Mouse (Mus musculus) thymus, postnatal 0 days (tissue): ENCODE results near the gene Kif17. TPM values are rescaled to one million over a fixed set of nuclear protein-coding genes. Genes with fewer than 3 reads are reported as not detected.
A peak's percentile ranks its signal among the peaks of the same experiment; 100 is the strongest.

ENCODE experiments used
- DNase-seq: peaks from one replicate; pipeline ENCODE4 v3.0.0-alpha.2; 2015; ENCODE audit warnings: low spot score
- polyA plus RNA-seq: library from polyadenylated mRNA; unstranded; fragments of >200 nt; fragmentation: Nextera tagmentation; extraction: Ambion mirVana; gene quantifications from 2 replicates; pipeline ENCODE4 v1.2.1, GENCODE M21; 2015

Gene Kif17
- polyA plus RNA-seq, result 0.60 and 0.78 TPM in 2 replicates

DNA sequence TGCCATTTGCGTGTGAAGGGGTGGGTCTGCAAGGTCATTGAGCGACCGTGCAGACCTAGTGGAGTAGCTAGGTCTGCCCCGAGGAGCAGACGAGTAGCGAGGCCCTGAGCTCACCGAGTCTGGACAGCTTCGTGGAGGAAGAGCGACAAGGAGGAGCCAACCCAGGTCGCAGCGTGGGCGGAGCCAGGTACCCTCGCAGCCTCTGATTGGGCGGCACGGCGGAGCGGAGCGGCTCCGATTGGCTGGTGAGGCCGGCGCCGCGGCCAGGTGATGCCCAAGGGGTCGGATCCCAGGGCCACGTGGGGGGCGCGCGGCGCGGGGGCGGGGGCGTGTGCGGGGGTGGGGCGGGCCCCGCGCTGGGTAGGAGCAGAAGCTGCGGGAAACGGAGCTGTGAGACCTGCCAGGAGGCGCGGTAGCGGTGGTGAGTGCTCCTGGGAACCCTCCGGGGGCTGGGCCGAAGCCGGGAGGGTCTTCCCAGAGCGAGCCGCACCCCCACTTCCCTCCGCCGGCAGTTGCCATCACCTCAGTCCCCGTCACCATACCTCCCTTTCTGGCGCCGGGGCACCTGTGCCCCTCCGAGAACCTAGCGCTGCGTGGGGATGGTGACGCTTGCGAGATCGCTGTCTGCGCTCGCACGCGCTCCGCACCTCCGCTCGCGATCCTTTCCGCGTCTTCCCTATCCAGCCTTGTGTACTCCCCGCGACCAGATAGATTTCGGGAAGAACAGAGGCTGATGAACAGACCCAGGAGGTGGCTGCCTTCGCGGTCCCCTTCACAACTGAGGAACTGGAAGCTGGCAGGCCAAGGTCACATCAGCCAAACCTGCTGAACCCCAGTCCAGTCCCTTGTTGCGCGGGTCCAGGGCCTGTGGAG is at the start of gene Kif17, which contains the start of gene Sh2d5:
Kif17 (plus strand) TSS at position 348 of the 873 bp plus-strand sequence.
Sh2d5 (plus strand) TSS at position 316 of the 873 bp plus-strand sequence.
- DNase-seq, result peak; percentile 86

DNA sequence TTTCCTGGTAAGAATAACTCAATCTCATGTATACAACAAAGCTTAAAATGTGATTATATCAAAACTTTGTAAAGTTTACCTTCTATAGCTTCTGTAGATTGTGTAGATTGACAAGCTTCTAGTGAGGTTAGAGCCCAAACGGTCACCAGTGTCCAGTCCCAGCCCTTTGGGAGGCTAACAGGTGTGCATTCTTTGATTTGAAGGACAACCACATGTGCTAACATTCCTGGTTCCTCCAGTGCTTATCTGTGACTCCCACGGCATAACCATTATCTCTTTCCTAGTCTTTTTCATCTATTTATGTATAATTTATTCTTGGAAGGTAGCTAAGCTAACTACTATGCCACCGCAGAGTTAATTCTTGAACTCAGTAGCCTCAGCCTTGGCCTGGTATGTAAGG is 49.5 kb upstream of the Kif17 start:
- DNase-seq, result no peak

DNA sequence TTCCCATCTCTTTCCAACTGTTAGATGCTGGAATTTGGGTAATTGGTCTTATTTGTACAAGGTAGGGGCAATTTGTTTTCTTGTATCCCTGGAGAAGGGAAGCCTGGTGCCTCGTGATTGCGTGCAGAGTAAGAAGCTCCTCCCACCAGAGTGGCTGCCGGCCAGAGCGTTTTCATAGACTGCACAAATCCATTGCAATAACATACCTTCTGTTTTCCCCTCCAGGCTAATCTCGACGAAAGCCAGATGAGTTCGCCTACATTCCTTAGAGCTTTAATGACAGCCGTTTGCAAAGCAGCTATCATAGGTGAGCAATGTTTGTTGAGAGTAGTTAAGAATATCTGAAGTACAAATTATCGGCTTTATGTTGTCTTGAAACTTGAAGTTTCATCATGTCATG is 48.5 kb upstream of the Kif17 start:
- DNase-seq, result no peak

DNA sequence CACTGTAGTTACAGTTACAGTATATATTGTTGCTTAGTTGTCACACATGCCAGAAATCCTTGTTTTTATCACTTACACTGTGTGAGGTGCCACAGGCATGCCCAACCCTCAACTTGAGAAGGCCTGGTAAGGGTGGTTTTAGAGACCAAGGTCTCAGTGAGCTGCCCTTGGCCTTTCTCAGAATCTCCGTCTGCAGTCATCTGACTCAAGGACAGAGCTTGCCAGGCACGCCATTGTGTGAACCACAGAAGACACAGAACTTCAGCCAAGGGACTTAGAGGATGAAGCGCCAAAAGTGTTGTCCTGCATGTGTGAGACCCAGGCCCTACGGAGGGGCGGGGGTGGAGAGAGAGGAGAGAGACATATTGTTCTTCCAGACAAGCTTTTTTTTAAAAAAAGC is 40.1 kb upstream of the Kif17 start:
- no peak for DNase-seq

DNA sequence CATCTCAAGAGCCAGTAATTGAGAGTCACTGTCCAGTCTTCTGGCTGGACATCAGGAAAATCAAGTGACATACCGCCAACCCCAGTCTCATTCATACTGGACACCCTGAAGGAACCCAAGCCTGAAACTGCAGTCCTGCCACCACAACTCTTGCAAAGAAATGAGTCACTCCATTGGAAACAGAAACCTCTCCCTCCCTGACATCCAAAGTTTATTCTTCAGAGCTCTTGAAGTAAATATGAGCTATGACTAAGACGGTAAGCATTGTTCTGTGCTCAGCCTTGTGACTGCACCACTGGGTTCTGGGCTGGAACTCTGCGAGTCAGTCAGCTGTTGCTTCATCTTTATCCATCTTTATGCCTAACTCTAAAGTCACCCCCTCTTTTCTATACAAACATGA is 36.4 kb upstream of the Kif17 start:
- DNase-seq, result no peak

DNA sequence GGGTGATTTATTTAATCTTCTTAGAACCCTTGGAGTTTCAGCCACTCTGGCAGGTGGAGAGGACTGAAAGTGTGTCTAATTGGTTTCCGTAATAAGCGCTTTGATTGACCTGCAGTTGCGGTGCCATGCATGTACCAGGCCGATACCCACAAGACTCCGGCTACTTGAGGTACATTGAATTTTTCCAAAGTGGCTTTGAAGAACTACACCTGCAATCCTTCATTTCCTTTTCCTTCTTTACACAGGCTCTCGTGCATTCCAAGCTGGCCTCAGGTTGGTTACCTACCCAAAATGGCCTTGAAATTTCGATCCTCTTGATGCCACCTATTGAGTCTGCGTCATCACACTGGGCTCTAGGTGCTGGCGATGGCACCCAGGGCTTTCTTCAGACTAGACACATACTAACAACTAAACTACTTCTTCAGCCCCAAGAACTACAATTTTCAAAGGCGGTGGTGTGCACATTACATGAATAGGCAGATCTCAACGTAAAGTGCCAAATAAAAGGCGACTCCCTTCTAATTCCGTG is 34.5 kb upstream of the Kif17 start:
- DNase-seq, result no peak

DNA sequence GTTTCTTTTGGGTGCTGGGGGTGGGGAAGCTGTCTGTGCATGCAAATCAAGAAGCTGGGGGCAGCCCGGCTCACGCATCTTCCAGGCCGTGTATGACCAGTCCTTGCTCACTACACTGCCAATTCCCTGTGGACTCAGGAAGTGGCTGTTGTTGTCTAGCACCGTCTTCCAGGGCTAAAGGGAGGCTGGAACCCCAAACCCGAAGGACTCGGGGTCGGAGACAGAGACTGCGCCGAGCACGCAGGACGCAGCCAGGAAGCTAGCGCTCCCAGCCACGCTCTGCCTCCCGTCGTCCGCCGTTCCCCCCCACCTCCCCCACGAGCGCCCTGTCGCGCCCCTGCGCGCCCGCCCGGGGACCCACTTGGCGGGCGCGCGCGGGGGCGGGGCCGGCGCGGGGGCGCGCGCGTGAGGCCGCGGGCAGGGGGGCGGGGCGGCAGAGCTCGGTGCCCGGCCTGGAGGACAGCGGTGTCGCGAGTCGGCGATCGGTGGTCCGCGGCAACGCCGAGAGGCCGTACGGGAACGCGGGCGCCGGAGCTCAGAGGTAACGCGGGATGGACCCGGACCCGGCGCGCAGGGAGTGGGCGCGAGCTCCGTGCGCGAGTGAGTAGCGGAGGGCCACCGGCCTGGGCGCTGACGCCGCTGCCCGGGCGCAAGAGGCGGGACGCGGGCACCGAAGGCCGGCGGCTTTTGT is 33.9 kb upstream of the Kif17 start, which contains the start of gene Hp1bp3:
Hp1bp3 (plus strand) TSS at position 97 of the 691 bp plus-strand sequence.
- peak; percentile 90 for DNase-seq

DNA sequence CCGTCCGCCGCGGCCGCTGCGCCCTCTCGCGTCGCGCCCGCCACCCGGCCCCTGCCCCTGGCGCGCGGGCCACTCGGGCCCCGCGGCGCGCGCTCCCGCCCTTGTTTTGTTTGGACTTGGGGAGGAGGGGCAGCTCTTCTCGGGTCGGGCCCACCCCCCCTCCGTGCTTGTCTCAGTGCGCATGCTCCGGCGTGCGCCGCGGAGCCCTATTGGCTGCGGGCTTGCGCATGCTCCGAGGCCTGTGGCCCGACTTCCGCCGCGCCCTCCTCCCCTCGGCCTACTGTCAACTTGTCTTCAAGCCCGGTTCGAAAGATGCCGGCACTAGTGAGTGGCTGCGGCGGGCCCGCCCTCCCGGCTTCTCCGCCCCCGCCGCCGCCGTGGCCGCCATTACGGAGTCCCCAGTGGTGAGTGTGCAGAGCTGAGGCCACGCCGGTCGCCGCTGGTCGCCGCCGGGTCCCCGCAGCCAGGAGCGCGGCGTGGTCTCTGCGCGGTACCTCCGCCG is 33.3 kb upstream of the Kif17 start:
- DNase-seq, result peak; percentile 98

DNA sequence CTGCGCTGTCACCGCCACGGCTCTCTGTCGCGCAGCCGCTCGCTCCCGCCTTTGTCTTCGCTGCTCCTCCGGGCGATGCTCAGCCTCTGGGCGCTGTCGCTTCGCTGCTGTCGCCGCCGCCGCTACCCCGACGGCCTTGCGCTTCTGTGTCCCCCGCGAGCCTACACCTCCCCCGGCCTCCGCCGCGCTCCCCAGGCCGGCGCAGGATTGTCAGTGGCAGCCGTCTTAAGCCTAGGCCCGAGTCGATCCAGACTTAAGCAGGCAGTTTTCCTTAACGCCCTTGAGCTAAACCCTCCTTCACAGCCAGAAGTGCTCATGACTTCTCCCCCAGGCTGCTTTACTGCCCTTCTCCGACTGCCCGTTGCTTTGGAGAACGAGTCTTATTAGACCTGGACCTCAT is 32.8 kb upstream of the Kif17 start:
- no peak for DNase-seq

DNA sequence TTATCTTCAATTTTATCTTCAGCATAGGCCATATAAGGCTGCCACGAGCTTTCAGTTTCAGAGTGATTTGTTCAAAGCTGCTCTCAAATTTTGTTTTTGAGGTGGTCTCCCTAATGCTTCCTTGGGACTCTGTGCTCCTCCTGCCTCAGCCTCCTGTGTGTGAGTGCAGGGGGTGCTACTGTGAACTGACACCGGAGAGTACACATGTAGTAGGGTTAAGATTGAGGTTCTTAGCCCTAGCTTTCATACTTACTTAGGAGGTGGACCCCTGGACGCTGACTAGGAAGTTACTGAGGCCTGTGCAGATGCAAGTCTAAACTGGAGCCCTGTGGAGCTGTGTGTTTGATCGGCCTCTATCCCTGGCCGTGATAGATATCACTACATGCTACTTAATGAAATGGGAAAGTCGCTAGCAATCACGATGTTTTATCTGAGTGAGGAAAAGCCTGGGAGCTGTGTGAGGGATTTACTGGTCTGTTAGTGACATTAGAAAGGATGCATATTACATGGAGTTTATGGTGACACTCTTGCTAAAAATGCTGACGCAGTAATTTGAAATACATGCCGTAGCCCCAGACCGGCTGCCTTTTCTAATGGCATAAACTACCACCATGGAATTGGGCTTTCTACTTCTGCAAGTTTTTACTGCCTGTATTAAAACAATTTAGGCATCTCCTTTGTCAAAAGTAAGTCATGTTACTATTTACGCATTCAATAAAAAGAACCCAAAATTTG is 32.1 kb upstream of the Kif17 start:
- no peak for DNase-seq

DNA sequence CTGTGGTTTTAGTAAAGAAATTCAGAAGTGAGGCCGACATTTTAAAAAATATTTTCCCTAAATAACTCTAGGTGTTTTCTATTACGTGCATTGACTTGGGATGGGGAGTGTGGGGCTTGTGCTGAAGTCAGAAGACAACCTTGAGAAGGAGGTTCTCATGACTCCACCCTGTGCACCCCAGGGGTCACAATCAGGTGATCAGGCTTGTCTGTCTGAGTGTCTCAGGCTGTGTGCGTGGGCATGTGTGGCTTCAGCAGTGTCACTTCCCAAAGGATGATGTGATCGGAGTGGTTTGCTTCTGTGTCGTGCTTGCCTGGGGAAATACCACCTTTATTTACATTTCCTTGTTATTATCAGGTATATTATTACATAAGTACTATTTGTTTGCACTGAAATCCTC is 30.9 kb upstream of the Kif17 start:
- no peak for DNase-seq

DNA sequence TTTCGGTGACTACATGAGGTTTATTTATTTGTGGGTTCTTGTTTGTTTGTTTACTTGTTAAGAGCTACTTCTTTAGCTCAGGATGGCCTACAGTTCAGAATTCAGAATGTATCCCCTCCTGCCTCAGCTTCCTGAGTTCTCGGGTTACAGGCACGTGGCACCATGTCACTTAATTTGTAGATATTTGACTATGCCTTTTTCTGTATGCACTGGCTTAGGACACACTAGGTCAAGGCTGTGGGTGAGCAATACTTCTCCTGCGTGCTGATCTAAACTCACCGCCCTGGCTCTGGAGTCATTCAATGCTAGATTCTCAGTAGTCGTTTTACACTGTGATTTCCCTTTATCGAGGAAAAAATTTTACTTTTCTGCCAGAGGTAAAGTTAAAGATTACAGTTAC is 29.5 kb upstream of the Kif17 start:
- no peak for DNase-seq

DNA sequence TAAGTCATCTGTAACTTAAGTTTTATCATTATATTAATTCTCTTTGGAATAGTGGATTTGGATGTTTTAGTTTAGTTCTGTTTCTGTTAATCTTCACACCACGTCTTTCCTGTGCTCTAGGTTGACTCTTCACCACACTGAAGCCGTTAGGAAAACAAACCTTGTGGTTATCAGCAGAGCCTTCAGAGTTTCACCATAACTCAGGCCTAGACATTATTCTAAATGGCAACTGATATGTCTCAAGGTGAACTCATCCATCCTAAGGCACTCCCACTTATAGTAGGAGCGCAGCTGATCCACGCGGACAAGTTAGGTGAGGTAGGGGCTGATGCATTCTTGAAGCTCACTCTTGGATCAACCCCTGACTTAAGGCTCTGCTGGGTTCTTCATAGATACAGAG is 28.8 kb upstream of the Kif17 start:
- no peak for DNase-seq

DNA sequence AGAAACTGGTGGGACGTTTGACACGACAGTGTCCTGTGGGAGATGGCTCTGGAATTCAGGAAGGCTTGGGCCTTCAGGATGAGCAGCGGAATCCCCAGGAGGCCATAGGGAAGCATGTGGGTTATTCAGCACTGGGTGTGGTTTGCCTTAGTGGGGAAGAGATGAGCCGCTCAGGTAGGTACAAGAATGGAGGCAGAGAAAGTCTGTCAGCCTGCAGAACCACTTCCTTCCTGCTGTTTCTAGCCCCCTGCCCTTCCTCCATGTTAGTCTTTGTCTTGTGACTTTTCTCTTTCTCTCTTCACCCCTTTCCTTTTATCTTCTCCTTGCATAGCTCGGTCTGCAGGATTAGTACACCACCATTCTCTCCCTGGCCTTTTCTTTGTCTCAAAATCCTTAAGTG is 27.8 kb upstream of the Kif17 start:
- DNase-seq, result peak; percentile 60

DNA sequence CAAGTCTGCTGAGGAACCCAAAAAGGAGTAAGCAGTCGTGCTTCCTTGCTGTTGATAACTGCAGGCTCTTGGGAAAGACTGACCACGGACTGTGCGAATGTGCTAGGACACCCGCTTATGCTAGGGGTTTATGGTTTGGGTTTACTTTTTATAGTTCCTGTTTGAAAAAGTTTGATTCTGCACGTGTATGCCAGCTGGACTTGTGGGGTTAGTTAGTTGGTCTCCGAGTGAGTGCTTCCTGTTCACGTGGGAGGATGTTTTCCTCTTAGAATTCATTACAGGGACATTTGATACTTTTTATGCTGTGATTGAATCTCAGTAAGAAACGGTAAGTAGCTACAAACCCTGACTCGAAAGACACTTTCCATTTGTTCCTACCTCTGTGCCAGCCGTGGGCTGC is 26.6 kb upstream of the Kif17 start:
- no peak for DNase-seq

DNA sequence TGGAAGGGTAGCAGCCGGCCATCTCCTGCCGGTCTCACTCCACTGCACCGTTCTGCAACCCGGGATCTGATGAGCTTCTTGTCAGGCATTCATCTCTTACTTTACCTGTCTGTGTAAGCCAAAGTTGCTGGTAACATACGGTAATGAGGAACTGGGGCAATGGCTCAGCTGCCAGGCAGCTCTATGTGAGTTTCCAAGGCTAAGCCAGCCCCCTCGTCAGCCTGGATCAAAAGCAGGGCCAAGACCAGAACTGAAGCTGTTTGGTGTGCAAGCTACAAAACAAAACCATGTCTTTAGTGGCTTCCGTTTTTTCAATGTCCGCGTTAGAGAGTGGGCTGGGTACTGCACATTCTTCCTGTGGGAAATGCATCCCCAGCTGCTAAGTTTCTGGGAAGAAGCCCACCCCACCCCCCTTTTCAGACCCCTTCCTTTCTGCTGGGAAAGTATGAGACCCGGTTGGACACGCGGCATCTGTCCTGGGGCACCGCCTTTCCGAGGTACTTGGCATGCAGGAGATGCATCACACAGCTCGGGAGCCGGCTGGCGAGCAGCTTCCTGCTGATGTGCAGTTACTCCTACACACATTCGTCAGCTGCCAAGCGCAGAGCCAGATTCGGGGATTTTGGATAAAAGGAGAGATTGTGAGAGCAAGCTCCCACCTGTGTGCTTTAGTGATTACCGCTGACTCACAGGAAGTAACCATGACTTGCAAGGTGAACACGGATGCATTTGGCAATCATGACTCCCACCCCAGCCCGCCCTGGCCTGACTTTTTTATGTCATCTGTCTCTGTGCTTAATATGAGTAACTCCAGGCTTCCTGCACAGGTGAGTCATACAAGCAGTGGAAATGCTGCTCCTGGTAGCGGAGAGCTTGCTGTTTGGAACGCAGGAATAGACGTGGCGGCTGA is 3.2 kb upstream of the Kif17 start:
- DNase-seq, result no peak

DNA sequence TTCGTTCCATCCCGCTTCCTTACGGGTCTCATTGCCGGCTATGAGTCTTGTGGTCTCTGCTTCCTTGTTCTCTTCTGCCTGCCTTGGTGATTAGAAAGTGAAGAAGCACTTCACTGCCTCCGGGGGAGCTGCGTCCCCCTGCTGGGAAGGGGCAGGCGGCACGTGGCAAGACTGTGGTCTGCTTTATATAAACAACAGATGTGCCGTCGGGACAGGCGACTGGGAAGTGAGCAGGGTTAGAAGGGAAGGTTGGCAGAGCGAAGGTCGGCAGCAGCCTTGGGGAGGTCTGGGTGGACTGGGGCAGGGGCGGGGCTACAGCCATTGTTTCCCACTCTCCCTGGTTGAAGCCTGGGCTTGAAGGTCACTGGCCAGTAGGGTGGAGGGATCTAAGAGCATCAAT is 1.6 kb downstream of the Kif17 start:
- DNase-seq, result peak; percentile 55

DNA sequence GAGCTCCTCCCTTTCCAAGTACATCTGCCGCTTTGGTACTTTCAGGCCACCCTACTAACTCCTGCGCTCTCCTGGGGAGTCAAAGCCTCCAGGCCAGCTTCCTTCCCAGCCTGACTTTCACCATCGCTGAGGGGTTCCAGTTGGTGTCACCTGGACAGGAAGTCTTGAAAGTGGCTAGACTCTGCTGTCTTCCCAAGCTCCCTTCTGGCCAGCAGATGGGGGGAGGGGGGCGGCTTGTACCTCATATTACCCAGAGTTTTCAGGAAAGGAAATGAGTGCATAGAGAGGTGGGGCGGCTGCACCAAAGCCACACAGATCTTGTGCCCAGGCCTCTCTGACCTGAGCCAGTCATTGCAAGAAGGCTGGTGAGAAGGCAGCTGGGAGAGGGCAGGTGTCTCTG is 2.0 kb downstream of the Kif17 start:
- DNase-seq, result peak; percentile 4

DNA sequence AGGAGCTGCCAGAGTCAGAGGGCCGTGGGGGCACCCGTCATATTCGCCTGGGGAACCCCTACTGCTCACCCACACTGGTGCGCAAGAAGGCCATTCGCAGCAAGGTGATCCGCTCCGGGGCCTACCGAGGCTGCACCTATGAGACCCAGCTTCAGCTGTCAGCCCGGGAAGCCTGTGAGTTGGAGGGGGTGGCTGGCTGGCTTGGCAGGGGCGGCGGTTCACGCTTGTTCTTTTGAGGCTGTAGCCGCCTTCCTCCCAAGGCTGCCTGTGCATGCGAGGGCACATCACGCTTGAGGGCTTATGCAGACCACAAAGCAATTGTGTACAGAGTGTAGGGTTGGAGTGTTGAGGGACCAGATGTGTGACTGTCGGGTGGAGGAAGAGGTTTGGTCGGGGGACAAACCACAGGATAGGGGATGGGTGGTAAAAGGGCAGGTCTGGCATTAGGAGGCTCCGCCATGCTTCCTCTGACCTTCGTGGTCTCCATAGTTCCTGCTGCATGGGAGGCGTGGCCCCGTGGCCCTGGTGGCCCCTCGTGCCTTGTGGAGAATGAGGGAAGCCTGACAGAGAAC is 7.0 kb downstream of the Kif17 start:
- DNase-seq, result peak; percentile 44

DNA sequence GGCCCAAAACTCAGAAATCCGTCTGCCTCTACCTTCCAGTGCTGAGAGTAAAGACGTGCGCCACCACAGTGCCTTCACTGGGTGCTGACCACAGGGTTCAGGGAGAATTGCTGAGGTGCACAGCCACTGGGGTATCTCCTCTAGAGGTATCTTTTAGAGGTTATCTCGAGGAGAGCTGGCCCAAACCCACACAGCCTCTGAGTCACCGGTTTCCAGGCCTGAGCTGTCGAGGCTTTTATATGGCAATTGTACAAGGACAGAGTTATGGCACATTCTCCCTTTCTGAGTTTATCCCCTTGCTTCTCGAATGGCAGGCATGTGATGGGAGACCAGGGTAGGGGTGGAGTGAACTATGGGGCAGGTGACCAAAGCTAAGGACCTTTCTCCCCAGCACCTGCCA is 8.4 kb downstream of the Kif17 start:
- no peak for DNase-seq
